Mouse (Mus musculus) spleen, adult 2 months (tissue): ENCODE measurements around the gene Leng1.

Experiments
- CTCF ChIP-seq: fragments of 200-500 bp; IDR thresholded peaks from 2 replicates; pipeline ENCODE4 v1.5.1; 2011; ENCODE audit warnings: mild to moderate bottlenecking, inconsistent platforms; ENCODE audit not compliant: insufficient read depth, insufficient read length, insufficient replicate concordance; ENCODE audit errors: extremely low read depth
- POLR2A ChIP-seq: fragments of 200-500 bp; IDR thresholded peaks from 2 replicates; pipeline ENCODE4 v1.6.1; 2011; ENCODE audit warnings: low read depth, low read length, inconsistent platforms

- no peak for TF ChIP-seq POLR2A
- no peak for TF ChIP-seq CTCF
These were observed 26.3 kb upstream of the Leng1 start for GRCm38 (mm10) chr7:3691919-3692318.
